Mouse (Mus musculus) heart, embryonic 16.5 days (tissue): ENCODE measurements around the gene Lin28a. TPM values are rescaled to one million over a fixed set of nuclear protein-coding genes. Genes with fewer than 3 reads are reported as not detected.

ENCODE experiments used
- ATAC-seq: fragments of 200-750 bp; cut with Nextera tagmentation; replicated peaks from 2 replicates; pipeline ENCODE4 v1.8.0; 2017; ENCODE audit warnings: moderate number of reproducible peaks; ENCODE audit not compliant: insufficient read depth, low FRiP score; ENCODE audit errors: extremely low read depth
- H3K27ac ChIP-seq: fragments of 300-500 bp; sonication (generic); 2 replicates; pipeline ENCODE4 v1.5.1; 2014; ENCODE audit warnings: mild to moderate bottlenecking, low read length, control low read depth, moderate library complexity
- H3K27me3 ChIP-seq: fragments of 300-500 bp; sonication (generic); 2 replicates; pipeline ENCODE4 v1.6.1; 2014; ENCODE audit warnings: low read length, mixed read lengths; ENCODE audit not compliant: control insufficient read depth, insufficient read depth
- H3K36me3 ChIP-seq: fragments of 300-500 bp; sonication (generic); 2 replicates; pipeline ENCODE4 v1.6.1; 2014; ENCODE audit not compliant: control insufficient read depth, insufficient read depth
- H3K4me1 ChIP-seq: fragments of 300-500 bp; sonication (generic); 2 replicates; pipeline ENCODE4 v1.6.1; 2014; ENCODE audit warnings: low read length, mixed read lengths; ENCODE audit not compliant: control insufficient read depth, insufficient read depth
- H3K4me2 ChIP-seq: fragments of 300-500 bp; sonication (generic); 2 replicates; pipeline ENCODE4 v1.6.1; 2014; ENCODE audit warnings: low read depth, mild to moderate bottlenecking, control low read depth, low read length
- H3K4me3 ChIP-seq: fragments of 300-500 bp; sonication (generic); 2 replicates; pipeline ENCODE4 v1.5.1; 2014; ENCODE audit warnings: mild to moderate bottlenecking, control low read depth, low read length
- H3K9ac ChIP-seq: fragments of 300-500 bp; sonication (generic); 2 replicates; pipeline ENCODE4 v1.6.1; 2014; ENCODE audit warnings: low read length, control low read depth
- H3K9me3 ChIP-seq: fragments of 300-500 bp; sonication (generic); replicated peaks from 2 replicates; pipeline ENCODE4 v1.6.1; 2016; ENCODE audit warnings: low read length; ENCODE audit not compliant: control insufficient read depth
- WGBS: fragments of 180-500 bp; shearing (Covaris S2); extraction: QIAGEN DNeasy Blood & Tissue Kit; methylation state at CpG from one replicate; pipeline ENCODE4 v1.1.7; 2014; 5-methylcytosine and 5-hydroxymethylcytosine counted together
- polyA plus RNA-seq: library from polyadenylated mRNA; unstranded; fragments of >200 nt; fragmentation: Nextera tagmentation; extraction: Ambion mirVana; gene quantifications from 2 replicates; pipeline ENCODE4 v1.2.1, GENCODE M21; 2015

Lin28a gene
- polyA plus RNA-seq, 1 experiment from 2014 or later: not detected

GRCm38 (mm10) chr4:134025802-134026201, 7.2 kb upstream of the Lin28a start:
- no peak for ATAC-seq
- Histone ChIP-seq H3K4me2 (no peak overlapping the region), H3K36me3 (no peaks in the 10 kb centered on the region), H3K27me3 (0 out of 2 replicates have a peak, but pooled peaks cover 3% of the 10 kb centered on the region), H3K4me1 (no peaks in the 10 kb centered on the region), H3K9me3 (no peaks in the 10 kb centered on the region), H3K27ac (no peak overlapping the region), H3K9ac (no peak overlapping the region), H3K4me3 (no peak overlapping the region)
- WGBS: 70% methylated on average over 9 of the region's 9 CpGs

- Histone ChIP-seq H3K4me2 (no peak overlapping the region), H3K4me1 (peaks cover 9% of the 10 kb centered on the region), H3K36me3 (no peaks in the 10 kb centered on the region), H3K4me3 (no peak overlapping the region), H3K9ac (no peak overlapping the region), H3K27me3 (peaks cover 49% of the 10 kb centered on the region), H3K9me3 (no peaks in the 10 kb centered on the region), H3K27ac (no peak overlapping the region)
- ATAC-seq: no peak
- WGBS: 2% methylated on average over 11 of the region's 11 CpGs
Observed at GRCm38 (mm10) chr4:134020621-134021020, 2.0 kb upstream of the Lin28a start.

- Histone ChIP-seq H3K9ac (no peak overlapping the region), H3K27me3 (peaks cover 49% of the 10 kb centered on the region), H3K4me1 (peaks cover 9% of the 10 kb centered on the region), H3K36me3 (no peaks in the 10 kb centered on the region), H3K9me3 (no peaks in the 10 kb centered on the region), H3K4me3 (no peak overlapping the region), H3K27ac (no peak overlapping the region), H3K4me2 (no peak overlapping the region)
- no peak for ATAC-seq
- 2% methylated on average over 16 of the region's 16 CpGs for WGBS
Observed at GRCm38 (mm10) chr4:134019641-134020351, 1.2 kb upstream of the Lin28a start.

GRCm38 (mm10) chr4:134019210-134019609, 569 bp upstream of the Lin28a start:
- Histone ChIP-seq H3K27me3 (peaks cover 49% of the 10 kb centered on the region), H3K27ac (no peak overlapping the region)

DNA sequence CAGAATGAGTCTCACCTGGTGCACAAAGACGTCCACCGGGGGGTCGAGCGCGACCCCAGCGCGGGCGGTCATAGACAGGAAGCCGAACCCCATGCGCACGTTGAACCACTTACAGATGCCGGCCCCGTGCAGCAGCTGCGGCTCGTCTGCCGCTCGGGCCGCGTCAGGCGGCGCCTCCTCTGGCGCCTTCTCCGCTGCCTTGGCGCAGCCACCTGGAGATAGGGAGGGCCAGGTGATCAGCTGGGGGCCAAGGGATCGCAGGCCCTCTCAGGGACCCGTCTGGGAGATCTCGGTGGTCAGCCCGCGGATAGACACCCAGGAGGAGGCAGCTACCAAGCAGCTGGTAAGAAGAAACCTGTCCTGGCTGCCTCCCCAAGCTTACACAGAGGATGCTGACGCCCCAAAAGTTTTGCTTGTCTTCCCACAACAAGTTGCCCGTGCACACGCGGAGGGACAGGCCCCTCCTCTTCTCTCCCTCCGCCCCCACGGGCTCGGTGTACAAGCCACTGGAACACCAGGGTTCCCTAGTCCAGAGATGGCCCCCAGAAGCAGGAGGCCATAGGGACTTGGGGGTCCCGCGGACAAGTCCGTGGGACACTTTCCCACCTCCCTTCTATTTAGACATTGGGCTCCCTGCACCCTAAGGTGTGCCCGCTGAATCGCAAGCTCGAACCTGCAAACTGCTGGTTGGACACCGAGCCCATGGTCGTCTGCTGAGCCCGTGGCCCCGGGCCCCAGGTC, 433 bp downstream of the Lin28a start:
- no peak overlapping the region for H3K27ac ChIP-seq
- no peak overlapping the region for H3K9ac ChIP-seq
- ATAC-seq: no peak
- peak overlapping the region; percentile 40 for H3K4me2 ChIP-seq
- peak overlapping the region; percentile 36 for H3K4me3 ChIP-seq
- H3K4me1 ChIP-seq: peaks cover 9% of the 10 kb centered on the region
- peaks cover 46% of the 10 kb centered on the region for H3K27me3 ChIP-seq
- under 1% methylated on average over 46 of the region's 46 CpGs for WGBS
- no peaks in the 10 kb centered on the region for H3K36me3 ChIP-seq
- no peaks in the 10 kb centered on the region for H3K9me3 ChIP-seq

More at GRCm38 (mm10) chr4:134019210-134019609, 569 bp upstream of the Lin28a start:
- peaks cover 9% of the 10 kb centered on the region for H3K4me1 ChIP-seq
- H3K9me3 ChIP-seq: no peaks in the 10 kb centered on the region
- no peak overlapping the region for H3K4me2 ChIP-seq
- no peak for ATAC-seq
- no peak overlapping the region for H3K4me3 ChIP-seq
- no peak overlapping the region for H3K9ac ChIP-seq
- no peaks in the 10 kb centered on the region for H3K36me3 ChIP-seq
- WGBS: 3% methylated on average over 7 of the region's 10 CpGs

DNA sequence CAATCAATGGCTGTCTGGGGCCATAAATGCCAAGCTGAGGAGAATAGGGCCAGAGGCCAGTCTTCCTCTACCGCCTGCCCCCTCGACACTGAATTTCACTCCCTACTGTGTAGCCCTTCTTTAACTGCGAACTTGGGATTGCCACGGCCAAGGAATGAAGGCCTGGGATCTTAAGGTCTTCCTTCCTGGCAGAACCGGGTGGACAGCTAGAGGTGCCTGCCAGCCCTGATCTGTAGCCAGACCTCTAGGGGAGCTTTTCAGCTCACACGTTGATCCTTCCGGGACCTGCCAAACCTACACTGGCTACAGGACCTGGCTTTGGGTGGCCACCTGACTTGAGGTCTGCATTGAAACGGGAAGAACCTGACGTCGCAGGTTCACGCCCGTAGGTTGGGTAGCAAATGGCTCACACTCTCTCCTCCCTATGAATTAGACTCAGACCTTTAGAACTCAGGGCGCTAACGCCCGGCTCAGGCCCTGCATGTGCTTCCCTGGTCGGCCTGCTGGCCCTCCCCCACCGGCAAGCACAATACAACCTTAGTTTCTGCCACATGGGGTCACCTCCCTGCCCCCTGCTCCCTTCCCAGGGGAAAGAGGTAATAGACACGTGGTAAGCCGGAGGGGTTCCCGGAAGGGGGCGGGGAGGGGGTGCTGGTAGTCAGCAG, 1.3 kb downstream of the Lin28a start:
- 5% methylated on average over 21 of the region's 21 CpGs for WGBS
- no peak overlapping the region for H3K27ac ChIP-seq
- H3K27me3 ChIP-seq: peaks cover 46% of the 10 kb centered on the region
- no peak overlapping the region for H3K9ac ChIP-seq
- peak overlapping the region; percentile 36 for H3K4me3 ChIP-seq
- H3K36me3 ChIP-seq: no peaks in the 10 kb centered on the region
- no peak for ATAC-seq
- H3K4me2 ChIP-seq: peak overlapping the region; percentile 40
- peaks cover 14% of the 10 kb centered on the region for H3K4me1 ChIP-seq
- no peaks in the 10 kb centered on the region for H3K9me3 ChIP-seq

GRCm38 (mm10) chr4:134016767-134017166, 1.9 kb downstream of the Lin28a start:
- Histone ChIP-seq H3K4me3 (no peak overlapping the region), H3K9ac (no peak overlapping the region), H3K4me2 (no peak overlapping the region), H3K27me3 (peaks cover 46% of the 10 kb centered on the region), H3K9me3 (no peaks in the 10 kb centered on the region), H3K4me1 (peaks cover 17% of the 10 kb centered on the region), H3K36me3 (no peaks in the 10 kb centered on the region), H3K27ac (no peak overlapping the region)
- ATAC-seq: no peak
- WGBS: 4% methylated on average over 8 of the region's 8 CpGs

DNA sequence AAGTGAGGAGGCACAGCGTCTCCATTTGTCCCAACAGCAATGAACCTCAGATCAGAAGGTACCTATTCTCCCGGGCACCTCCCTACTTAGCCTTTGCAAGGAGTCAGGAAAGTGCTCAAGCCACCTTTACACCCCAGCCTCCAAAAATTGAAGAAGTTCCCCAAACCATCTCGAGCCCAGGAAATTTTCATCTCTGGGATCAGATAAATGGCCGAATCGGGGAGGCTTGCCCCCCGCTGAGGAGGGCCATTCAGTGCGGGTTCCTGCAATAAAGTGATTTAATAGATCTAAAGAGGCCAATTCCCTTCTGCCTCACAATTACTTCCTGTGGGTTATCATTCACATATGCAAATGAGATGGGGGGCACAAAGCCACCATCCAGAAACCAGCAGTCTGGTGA, 2.4 kb downstream of the Lin28a start:
- H3K9me3 ChIP-seq: no peaks in the 10 kb centered on the region
- no peak for ATAC-seq
- H3K4me2 ChIP-seq: no peak overlapping the region
- WGBS: 19% methylated on average over 7 of the region's 7 CpGs
- H3K27me3 ChIP-seq: peaks cover 46% of the 10 kb centered on the region
- no peak overlapping the region for H3K27ac ChIP-seq
- no peak overlapping the region for H3K4me3 ChIP-seq
- H3K4me1 ChIP-seq: peaks cover 21% of the 10 kb centered on the region
- no peak overlapping the region for H3K9ac ChIP-seq
- no peaks in the 10 kb centered on the region for H3K36me3 ChIP-seq
